Comparison of ENCODE assay signal across 9 mouse cellular contexts in the genomic region with DNA sequence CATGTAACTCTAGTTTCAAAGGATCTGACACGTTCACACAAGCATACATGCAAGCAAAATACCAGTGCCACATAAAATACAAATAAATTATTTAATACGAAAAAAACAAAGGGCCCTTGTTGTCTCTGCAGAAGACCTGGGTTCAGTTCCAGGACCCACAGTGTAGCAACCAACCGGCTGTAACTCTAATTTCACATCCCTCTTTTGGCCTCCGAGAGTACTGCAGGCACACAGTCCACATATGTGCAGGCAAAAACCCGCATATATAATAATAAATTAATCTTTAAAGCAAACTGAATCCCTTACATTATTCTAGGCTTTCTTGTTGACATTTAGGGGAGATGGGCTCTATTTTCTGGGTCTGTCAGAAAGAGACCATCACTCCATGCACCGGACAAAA. TPM values are rescaled to one million over a fixed set of nuclear protein-coding genes. Genes with fewer than 3 reads are reported as not detected.
DNase-seq lines count a peak whose midpoint lies in the region; ATAC-seq lines count a peak whose summit lies in the region.
"Had no signal": no experiment of that assay in that cellular context is flagged by ENCODE, and none has a peak within 500 bp of the region (broad histone marks: within the 10 kb centered on the region; RNA-seq: fewer than 3 reads in every experiment).

No protein-coding gene starts in this region.

- no peaks in the 10 kb centered on the region for H3K27me3 ChIP-seq in heart, embryonic 13.5 days (replicated peaks)
- no peaks in the 10 kb centered on the region for H3K27me3 ChIP-seq in limb, embryonic 12.5 days
- H3K27me3 ChIP-seq: CH12.LX had no signal

- H3K9ac ChIP-seq in heart, embryonic 13.5 days: 0 out of 2 replicates have a peak overlapping the region, but pooled peaks have one; percentile 59
- H3K9ac ChIP-seq in limb, embryonic 12.5 days (replicated peaks): no peak overlapping the region

- DNase-seq in heart, adult 8-10 months (ENCODE audit: low spot score): no peak
- peak; percentile 49 for DNase-seq in thymus, postnatal 4 days
- no peak for DNase-seq in thymus, postnatal 25 days
- DNase-seq in cerebellum, adult 11-12 months: no peak
- DNase-seq in left cerebral cortex, postnatal 25 days (ENCODE audit: low spot score in 2 of 2): no peak

- peak overlapping the region; percentile 38; the same call in 1 of the 2 replicates for H3K4me3 ChIP-seq in heart, embryonic 13.5 days
- no peak overlapping the region for H3K4me3 ChIP-seq in limb, embryonic 12.5 days (replicated peaks)

- WGBS in heart, embryonic 13.5 days: 48% methylated on average over 6 of the region's 6 CpGs
- WGBS in limb, embryonic 12.5 days: 58% methylated on average over 6 of the region's 6 CpGs

- H3K36me3 ChIP-seq in heart, embryonic 13.5 days: no peaks in the 10 kb centered on the region
- no peaks in the 10 kb centered on the region for H3K36me3 ChIP-seq in limb, embryonic 12.5 days

- H3K9me3 ChIP-seq in heart, embryonic 13.5 days: no peaks in the 10 kb centered on the region
- no peaks in the 10 kb centered on the region for H3K9me3 ChIP-seq in limb, embryonic 12.5 days

- H3K4me2 ChIP-seq in heart, embryonic 13.5 days: peak overlapping the region; percentile 66
- H3K4me2 ChIP-seq in limb, embryonic 12.5 days: peak overlapping the region; percentile 51; the same call in 1 of the 2 replicates

- H3K4me1 ChIP-seq in heart, embryonic 13.5 days: peaks cover 18% of the 10 kb centered on the region
- H3K4me1 ChIP-seq in limb, embryonic 12.5 days (replicated peaks): peaks cover 22% of the 10 kb centered on the region

- peak overlapping the region; percentile 55 for H3K27ac ChIP-seq in heart, embryonic 13.5 days (replicated peaks)
- peak overlapping the region; percentile 81 for H3K27ac ChIP-seq in limb, embryonic 12.5 days

- no peak for ATAC-seq in heart, embryonic 13.5 days (ENCODE audit: extremely low read depth, insufficient number of reproducible peaks, low FRiP score, low TSS enrichment)
- no peak for ATAC-seq in limb, embryonic 12.5 days (ENCODE audit: insufficient number of reproducible peaks, insufficient read depth, low FRiP score, low TSS enrichment, low read depth)
- ATAC-seq in monocyte, adult 5-6 weeks (replicated peaks; ENCODE audit: insufficient number of reproducible peaks, low FRiP score, low TSS enrichment, poor library complexity, severe bottlenecking): no peak

- intact Hi-C loops in left cerebral cortex, postnatal 25 days (cut with DNase I): no loop called here

RNA-seq across cellular contexts. Expression of a gene that starts 15.9 kb away (rescaled TPM):
- polyA plus RNA-seq in heart, embryonic 13.5 days (2015; fragmentation: Nextera tagmentation; extraction: Ambion mirVana): 43.0 and 44.8 TPM in 2 replicates
- 10 to 100 TPM; 12.8 to 26.9 (median 17.4) TPM for total RNA-seq in heart, adult 8-10 months (2022)
- 134 and 144 TPM in 2 replicates for polyA plus RNA-seq in limb, embryonic 12.5 days (2016; fragmentation: Nextera tagmentation; extraction: Ambion mirVana)
- total RNA-seq in left cerebral cortex, postnatal 25 days (2021): 10 to 100 TPM; 10.5 to 18.3 TPM
- total RNA-seq in monocyte, adult 5-6 weeks (2017): 92.1 to 198 TPM (median 119 TPM) in 3 replicates

RNA-seq across cellular contexts. Expression of a gene that starts 39.3 kb away (rescaled TPM):
- polyA plus RNA-seq in heart, embryonic 13.5 days (2015; fragmentation: Nextera tagmentation; extraction: Ambion mirVana): 47.6 and 51.6 TPM in 2 replicates
- 10 to 100 TPM; 30.9 to 41.7 (median 38.5) TPM for total RNA-seq in heart, adult 8-10 months (2022)
- polyA plus RNA-seq in limb, embryonic 12.5 days (2016; fragmentation: Nextera tagmentation; extraction: Ambion mirVana): 63.4 and 66.9 TPM in 2 replicates
- 10 to 100 TPM; 85.2 to 90.1 TPM for total RNA-seq in left cerebral cortex, postnatal 25 days (2021)
- total RNA-seq in monocyte, adult 5-6 weeks (2017): 40.1 to 46.6 TPM (median 44.7 TPM) in 3 replicates

RNA-seq across cellular contexts. Expression of a gene that starts 40.9 kb away (rescaled TPM):
- polyA plus RNA-seq in heart, embryonic 13.5 days (2015; fragmentation: Nextera tagmentation; extraction: Ambion mirVana): 15.1 and 15.7 TPM in 2 replicates
- total RNA-seq in heart, adult 8-10 months (2022): 10 to 100 TPM; 26.7 to 36.0 (median 33.4) TPM
- 16.9 and 21.4 TPM in 2 replicates for polyA plus RNA-seq in limb, embryonic 12.5 days (2016; fragmentation: Nextera tagmentation; extraction: Ambion mirVana)
- total RNA-seq in left cerebral cortex, postnatal 25 days (2021): 10 to 100 TPM; 97.8 to 97.9 TPM
- total RNA-seq in monocyte, adult 5-6 weeks (2017): 29.0 to 50.5 TPM (median 36.3 TPM) in 3 replicates

RNA-seq across cellular contexts. Expression of a gene that starts 54.5 kb away (rescaled TPM):
- polyA plus RNA-seq in heart, embryonic 13.5 days (2015; fragmentation: Nextera tagmentation; extraction: Ambion mirVana): 15.4 and 17.1 TPM in 2 replicates
- total RNA-seq in heart, adult 8-10 months (2022): 1 to 10 TPM; 3.5 to 4.8 (median 4.3) TPM
- polyA plus RNA-seq in limb, embryonic 12.5 days (2016; fragmentation: Nextera tagmentation; extraction: Ambion mirVana): 3.7 and 4.7 TPM in 2 replicates
- total RNA-seq in left cerebral cortex, postnatal 25 days (2021): 1 to 10 TPM; 2.8 to 3.5 TPM
- total RNA-seq in monocyte, adult 5-6 weeks (2017): 41.7 to 46.2 TPM (median 45.0 TPM) in 3 replicates
